Mouse (Mus musculus) Muller cell, postnatal 12 days (primary cell): ENCODE results near the gene Fblim1.

ENCODE experiments used
- DNase-seq: peaks from one replicate; pipeline ENCODE4 v3.0.0-alpha.2; 2015; ENCODE audit errors: inconsistent ontology term

Gene Fblim1

GRCm38 (mm10) chr4:141624983-141625773 is 19.3 kb upstream of the Fblim1 start:
- DNase-seq: no peak

GRCm38 (mm10) chr4:141624134-141624533 is 18.2 kb upstream of the Fblim1 start:
- no peak for DNase-seq

- DNase-seq: no peak
Measured at GRCm38 (mm10) chr4:141623666-141624065, 17.8 kb upstream of the Fblim1 start, which contains the start of gene Slc25a34. TSS of gene Slc25a34 (minus strand) at chr4:141623821.

- no peak for DNase-seq
Measured at GRCm38 (mm10) chr4:141623037-141623436, 17.1 kb upstream of the Fblim1 start.

GRCm38 (mm10) chr4:141622580-141622979 is 16.7 kb upstream of the Fblim1 start:
- no peak for DNase-seq

- no peak for DNase-seq
Measured at GRCm38 (mm10) chr4:141622091-141622490, 16.2 kb upstream of the Fblim1 start.

GRCm38 (mm10) chr4:141621297-141621696 is 15.4 kb upstream of the Fblim1 start:
- no peak for DNase-seq

- no peak for DNase-seq
Measured at GRCm38 (mm10) chr4:141619299-141619883, 13.5 kb upstream of the Fblim1 start.

GRCm38 (mm10) chr4:141618565-141619243 is 12.8 kb upstream of the Fblim1 start, which contains the start of gene Tmem82:
TSS of gene Tmem82 (minus strand) at chr4:141618633.
- DNase-seq: peak; percentile 46

GRCm38 (mm10) chr4:141617863-141618564 is 12.1 kb upstream of the Fblim1 start:
- DNase-seq: no peak

GRCm38 (mm10) chr4:141617299-141617698 is 11.4 kb upstream of the Fblim1 start:
- DNase-seq: peak; percentile 63

GRCm38 (mm10) chr4:141616811-141617210 is 10.9 kb upstream of the Fblim1 start:
- no peak for DNase-seq

- no peak for DNase-seq
Measured at GRCm38 (mm10) chr4:141614946-141615345, 9.1 kb upstream of the Fblim1 start.

- DNase-seq: peak; percentile 33
Measured at GRCm38 (mm10) chr4:141609538-141609937, 3.6 kb upstream of the Fblim1 start.

GRCm38 (mm10) chr4:141605421-141605820 is 475 bp downstream of the Fblim1 start:
- DNase-seq: no peak

- peak; percentile 79 for DNase-seq
Measured at GRCm38 (mm10) chr4:141604493-141604892, 1.4 kb downstream of the Fblim1 start.

- DNase-seq: no peak
Measured at GRCm38 (mm10) chr4:141603921-141604320, 2.0 kb downstream of the Fblim1 start.

GRCm38 (mm10) chr4:141602523-141603223 is 3.2 kb downstream of the Fblim1 start:
- no peak for DNase-seq

GRCm38 (mm10) chr4:141601148-141601862 is 4.6 kb downstream of the Fblim1 start:
- DNase-seq: no peak

GRCm38 (mm10) chr4:141600364-141600763 is 5.5 kb downstream of the Fblim1 start:
- no peak for DNase-seq
